Mouse (Mus musculus): ENCODE data around the gene Zfp174. TPM values are rescaled to one million over a fixed set of nuclear protein-coding genes. Genes with fewer than 3 reads are reported as not detected.
"Not testable (repeated sequence)": the region's sequence is repeated elsewhere in the genome, so short reads cannot be mapped to it uniquely, and the experiment has no call there.

Gene Zfp174
- polyA plus RNA-seq, 1 experiment from 2014 or later, result 1.4 TPM

- ATAC-seq (replicated peaks; ENCODE audit: low FRiP score), result no peak
- Histone ChIP-seq H3K4me2 (no peak overlapping the region), H3K36me3 (no peaks in the 10 kb centered on the region), H3K27me3 (no peaks in the 10 kb centered on the region), H3K4me1 (peaks cover 8% of the 10 kb centered on the region), H3K27ac (no peak overlapping the region), H3K9ac (no peak overlapping the region), H3K4me3 (replicated peaks) (no peak overlapping the region), H3K9me3 (replicated peaks) (no peaks in the 10 kb centered on the region)
- WGBS, result 85% methylated on average over 3 of the region's 3 CpGs
These were observed 1.3 kb downstream of the Zfp174 start for GRCm38 (mm10) chr16:3848416-3848815.

GRCm38 (mm10) chr16:3851301-3851700, 4.2 kb downstream of the Zfp174 start:
- not testable (repeated sequence) for H3K36me3 ChIP-seq; ATAC-seq (replicated peaks; ENCODE audit: low FRiP score); H3K9ac ChIP-seq; H3K27ac ChIP-seq; H3K9me3 ChIP-seq (replicated peaks); H3K27me3 ChIP-seq; H3K4me3 ChIP-seq (replicated peaks); H3K4me2 ChIP-seq
- peaks cover 17% of the 10 kb centered on the region for H3K4me1 ChIP-seq
- WGBS, result 85% methylated on average over 13 of the region's 13 CpGs

GRCm38 (mm10) chr16:3852586-3852985, 5.5 kb downstream of the Zfp174 start:
- no peaks in the 10 kb centered on the region for H3K9me3 ChIP-seq (replicated peaks)
- H3K36me3 ChIP-seq, result no peaks in the 10 kb centered on the region
- no peak overlapping the region for H3K27ac ChIP-seq
- ATAC-seq (replicated peaks; ENCODE audit: low FRiP score), result no peak
- H3K4me1 ChIP-seq, result peaks cover 15% of the 10 kb centered on the region
- no peak overlapping the region for H3K4me2 ChIP-seq
- WGBS, result 40% methylated on average over 12 of the region's 12 CpGs
- no peak overlapping the region for H3K4me3 ChIP-seq (replicated peaks)
- no peak overlapping the region for H3K9ac ChIP-seq
- no peaks in the 10 kb centered on the region for H3K27me3 ChIP-seq

DNA sequence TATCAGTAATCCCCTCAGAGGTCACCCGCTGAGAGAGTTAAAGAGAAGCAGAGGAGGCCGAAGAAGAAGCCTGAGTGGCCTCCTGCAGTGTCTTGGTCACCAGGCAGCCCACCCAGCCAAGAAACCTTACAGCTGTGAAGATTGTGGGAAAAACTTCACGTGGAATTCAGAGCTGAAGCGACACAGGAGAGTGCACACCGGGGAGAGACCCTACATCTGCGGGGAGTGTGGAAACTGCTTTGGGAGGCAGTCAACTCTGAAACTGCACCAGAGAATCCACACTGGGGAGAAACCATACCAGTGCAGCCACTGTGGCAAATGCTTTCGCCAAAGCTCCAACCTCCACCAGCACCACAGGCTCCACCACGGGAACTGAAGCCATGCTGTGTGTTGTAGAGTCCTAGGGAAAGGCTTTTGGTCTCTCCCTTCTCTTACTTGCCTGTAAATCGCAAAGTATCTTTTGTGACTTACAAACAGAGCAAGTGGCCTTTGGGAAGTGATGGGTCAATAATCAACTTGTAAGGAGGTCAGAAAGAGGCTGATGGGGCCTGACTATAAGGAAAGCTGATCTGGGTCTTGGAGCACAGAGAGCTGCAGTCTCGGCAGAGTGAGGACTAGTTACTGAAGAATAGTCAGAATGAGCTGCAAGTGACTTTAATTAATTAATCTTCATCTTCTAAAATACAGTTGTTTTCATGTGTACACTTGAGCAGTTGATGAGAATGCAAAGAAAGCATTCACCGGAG, 7.5 kb downstream of the Zfp174 start:
- no peak overlapping the region for H3K4me3 ChIP-seq (replicated peaks)
- peak; percentile 70 for ATAC-seq (replicated peaks; ENCODE audit: low FRiP score)
- 41% methylated on average over 11 of the region's 11 CpGs for WGBS
- H3K4me2 ChIP-seq, result 0 out of 2 replicates have a peak overlapping the region, but pooled peaks have one; percentile 14
- H3K4me1 ChIP-seq, result peaks cover 10% of the 10 kb centered on the region
- no peak overlapping the region for H3K9ac ChIP-seq
- no peaks in the 10 kb centered on the region for H3K27me3 ChIP-seq
- H3K27ac ChIP-seq, result peak overlapping the region; percentile 82
- no peaks in the 10 kb centered on the region for H3K9me3 ChIP-seq (replicated peaks)
- H3K36me3 ChIP-seq, result no peaks in the 10 kb centered on the region

- Histone ChIP-seq H3K9ac (no peak overlapping the region), H3K4me2 (no peak overlapping the region), H3K36me3 (peaks cover 8% of the 10 kb centered on the region), H3K27ac (no peak overlapping the region), H3K27me3 (no peaks in the 10 kb centered on the region), H3K4me3 (replicated peaks) (no peak overlapping the region), H3K4me1 (peaks cover 10% of the 10 kb centered on the region), H3K9me3 (replicated peaks) (no peaks in the 10 kb centered on the region)
- no peak for ATAC-seq (replicated peaks; ENCODE audit: low FRiP score)
- WGBS, result 86% methylated on average over 1 of the region's 1 CpGs
These were observed 8.7 kb downstream of the Zfp174 start for GRCm38 (mm10) chr16:3855776-3856175.

GRCm38 (mm10) chr16:3859254-3859653, 12.2 kb downstream of the Zfp174 start:
- no peak overlapping the region for H3K27ac ChIP-seq
- no peak for ATAC-seq (replicated peaks; ENCODE audit: low FRiP score)
- no peak overlapping the region for H3K4me3 ChIP-seq (replicated peaks)
- H3K4me1 ChIP-seq, result peaks cover 6% of the 10 kb centered on the region
- no peak overlapping the region for H3K9ac ChIP-seq
- H3K9me3 ChIP-seq (replicated peaks), result no peaks in the 10 kb centered on the region
- no peaks in the 10 kb centered on the region for H3K27me3 ChIP-seq
- H3K4me2 ChIP-seq, result no peak overlapping the region
- WGBS, result 90% methylated on average over 4 of the region's 4 CpGs
- peaks cover 28% of the 10 kb centered on the region for H3K36me3 ChIP-seq

DNA sequence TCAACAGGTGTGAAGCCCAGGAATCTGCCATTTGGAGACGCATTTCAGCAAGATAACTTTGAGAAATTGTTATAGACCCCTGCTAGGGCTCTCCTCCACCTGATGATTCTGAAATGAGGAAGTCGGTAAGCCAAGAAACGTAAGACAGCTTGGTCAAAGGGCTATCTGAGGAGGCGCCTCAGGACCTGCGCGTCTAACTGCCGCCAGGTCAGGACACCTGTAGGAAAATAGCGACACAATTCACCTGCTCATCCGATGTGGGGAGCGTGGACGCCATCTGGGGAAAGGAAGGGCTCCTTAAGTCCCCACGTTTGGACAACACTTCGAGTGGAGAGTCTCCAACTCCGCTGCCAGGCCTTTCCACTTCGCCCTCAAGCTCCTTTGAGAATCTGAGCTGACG, 24.7 kb downstream of the Zfp174 start:
- Histone ChIP-seq H3K4me3 (replicated peaks) (peak overlapping the region; percentile 68), H3K27ac (peak overlapping the region; percentile 75), H3K9ac (peak overlapping the region; percentile 61), H3K9me3 (replicated peaks) (no peaks in the 10 kb centered on the region), H3K4me2 (peak overlapping the region; percentile 90), H3K4me1 (peaks cover 20% of the 10 kb centered on the region), H3K27me3 (no peaks in the 10 kb centered on the region), H3K36me3 (peaks cover 21% of the 10 kb centered on the region)
- peak; percentile 31 for ATAC-seq (replicated peaks; ENCODE audit: low FRiP score)
- WGBS, result 2% methylated on average over 16 of the region's 16 CpGs

DNA sequence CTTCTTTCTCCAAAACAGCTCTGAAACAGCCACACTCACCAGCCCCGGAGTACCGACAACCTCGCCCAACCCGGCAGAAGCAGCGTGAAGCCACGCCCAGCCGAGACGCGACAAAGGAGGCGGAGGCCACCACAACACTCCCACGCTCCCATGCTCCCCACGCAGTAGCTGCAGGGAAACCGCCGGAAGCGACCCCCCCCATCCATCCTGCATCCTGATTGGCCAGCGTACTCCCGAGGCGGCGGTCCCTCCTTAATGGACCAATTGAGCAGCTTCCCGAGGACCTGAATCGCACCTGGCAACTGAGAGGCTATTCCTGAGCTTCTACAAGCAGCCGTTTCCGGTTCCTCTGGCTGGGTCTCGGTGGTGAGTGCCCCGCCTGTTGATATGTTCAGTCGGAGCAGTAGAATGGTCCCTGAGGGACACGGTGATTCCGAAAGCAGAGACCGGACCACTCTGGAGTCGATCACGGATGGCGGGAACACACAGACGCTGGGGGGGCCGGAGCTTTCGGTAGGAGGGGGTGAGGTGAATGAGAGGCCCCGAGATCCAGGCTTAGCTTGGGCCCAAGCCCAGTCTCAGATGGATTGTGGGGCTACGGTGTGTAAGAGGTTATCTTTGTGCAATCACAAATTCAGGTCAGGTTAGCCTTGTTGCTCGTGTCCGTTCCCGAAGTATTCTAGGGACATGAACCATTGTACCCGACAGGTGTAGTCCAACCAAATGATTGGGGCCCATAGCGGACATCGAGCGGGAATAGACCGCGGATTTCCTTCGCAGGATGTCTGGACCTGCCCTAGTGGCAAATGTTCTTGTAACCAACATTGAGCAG, 25.4 kb downstream of the Zfp174 start, which contains the start of gene Naa60:
TSS of gene Naa60 (plus strand) at position 160 of the 832 bp plus-strand sequence.
- Histone ChIP-seq H3K36me3 (peaks cover 15% of the 10 kb centered on the region), H3K4me3 (replicated peaks) (peak within 1 kb of the TSS; percentile 68), H3K9me3 (replicated peaks) (no peaks in the 10 kb centered on the region), H3K9ac (peak within 1 kb of the TSS; percentile 61), H3K4me2 (peak within 1 kb of the TSS; percentile 90), H3K4me1 (peaks cover 20% of the 10 kb centered on the region), H3K27ac (peak within 1 kb of the TSS; percentile 75), H3K27me3 (no peaks in the 10 kb centered on the region)
- WGBS, result 3% methylated on average over 47 of the region's 47 CpGs
- ATAC-seq (replicated peaks; ENCODE audit: low FRiP score), result peak; percentile 98

DNA sequence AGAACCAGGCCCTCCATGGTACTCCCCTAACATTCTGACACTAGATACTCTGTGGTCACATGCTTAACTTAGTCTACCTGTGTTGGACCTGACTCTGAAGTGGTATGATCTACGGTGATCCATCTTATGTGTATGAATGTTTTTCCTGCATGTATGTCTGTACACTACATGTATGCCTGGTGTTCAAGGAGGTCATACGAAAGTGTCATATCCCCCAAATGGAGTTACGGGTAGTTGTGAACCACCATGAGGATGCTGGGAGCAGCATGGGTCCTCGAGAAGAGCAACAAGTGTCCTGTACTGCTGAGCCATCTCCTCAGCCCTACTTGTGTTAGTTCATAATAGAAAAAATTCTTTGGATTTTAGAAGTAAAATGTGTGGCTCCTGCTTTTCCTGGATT, 29.3 kb downstream of the Zfp174 start:
- Histone ChIP-seq H3K4me3 (replicated peaks) (no peak overlapping the region), H3K4me1 (peaks cover 16% of the 10 kb centered on the region), H3K36me3 (peaks cover 13% of the 10 kb centered on the region), H3K9me3 (replicated peaks) (no peaks in the 10 kb centered on the region), H3K27me3 (no peaks in the 10 kb centered on the region), H3K4me2 (no peak overlapping the region), H3K27ac (no peak overlapping the region), H3K9ac (no peak overlapping the region)
- no peak for ATAC-seq (replicated peaks; ENCODE audit: low FRiP score)
- 95% methylated on average over 4 of the region's 4 CpGs for WGBS

DNA sequence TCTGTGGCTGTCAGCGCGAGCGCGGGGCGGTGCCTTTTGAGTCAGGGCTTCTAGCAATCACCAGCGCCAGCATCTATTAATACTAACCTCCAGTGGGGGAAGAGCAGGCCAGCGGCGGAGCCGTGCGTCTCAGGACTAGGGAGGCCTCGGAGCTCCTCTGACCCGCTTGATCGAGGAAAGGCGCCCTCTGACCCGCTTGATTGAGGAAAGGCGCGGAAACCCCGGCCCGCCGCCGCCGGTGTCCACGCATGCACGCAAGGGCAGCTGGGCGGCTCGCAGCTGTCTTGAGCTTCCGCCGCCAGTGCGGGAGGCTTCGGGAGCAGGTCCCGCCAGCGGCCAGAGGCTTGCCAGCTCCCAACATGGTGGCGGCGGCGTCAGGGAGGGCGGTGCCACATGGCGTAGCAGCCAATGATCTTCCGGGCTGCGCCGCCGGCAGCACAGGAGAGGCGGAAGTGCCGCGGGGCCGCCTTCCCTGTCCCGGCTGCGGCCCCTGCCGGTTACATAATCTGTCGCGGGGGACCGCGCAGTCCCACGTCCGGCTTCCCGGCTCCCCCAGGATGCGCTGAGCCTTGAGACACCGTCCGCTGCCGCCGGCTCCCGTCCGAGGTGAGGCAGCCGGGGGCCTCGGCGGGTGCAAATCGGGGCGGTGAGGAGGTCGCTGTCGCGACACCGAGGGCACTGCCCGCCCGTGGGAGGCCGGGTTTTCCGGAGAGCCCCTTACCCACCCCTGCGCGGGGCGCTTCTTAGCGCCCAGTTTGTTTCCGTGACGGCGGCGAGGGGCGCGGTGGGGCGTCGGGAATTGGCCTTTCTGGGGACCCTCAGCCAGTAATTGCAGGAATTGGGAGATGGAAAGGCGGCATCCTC, 37.4 kb downstream of the Zfp174 start, which contains the start of the genes Zfp597 and Gm20695:
TSS of gene Zfp597 (minus strand) at position 361 of the 864 bp plus-strand sequence.
TSS of gene Gm20695 (plus strand) at position 448 of the 864 bp plus-strand sequence.
- Histone ChIP-seq H3K4me1 (peaks cover 12% of the 10 kb centered on the region), H3K9me3 (replicated peaks) (no peaks in the 10 kb centered on the region), H3K27me3 (no peaks in the 10 kb centered on the region), H3K4me3 (replicated peaks) (peak within 1 kb of the TSS; percentile 89), H3K9ac (peak within 1 kb of the TSS; percentile 86), H3K27ac (peak within 1 kb of the TSS; percentile 97), H3K36me3 (peaks cover 11% of the 10 kb centered on the region), H3K4me2 (peak within 1 kb of the TSS; percentile 68)
- under 1% methylated on average over 87 of the region's 88 CpGs for WGBS
- ATAC-seq (replicated peaks; ENCODE audit: low FRiP score), result peak; percentile 99

DNA sequence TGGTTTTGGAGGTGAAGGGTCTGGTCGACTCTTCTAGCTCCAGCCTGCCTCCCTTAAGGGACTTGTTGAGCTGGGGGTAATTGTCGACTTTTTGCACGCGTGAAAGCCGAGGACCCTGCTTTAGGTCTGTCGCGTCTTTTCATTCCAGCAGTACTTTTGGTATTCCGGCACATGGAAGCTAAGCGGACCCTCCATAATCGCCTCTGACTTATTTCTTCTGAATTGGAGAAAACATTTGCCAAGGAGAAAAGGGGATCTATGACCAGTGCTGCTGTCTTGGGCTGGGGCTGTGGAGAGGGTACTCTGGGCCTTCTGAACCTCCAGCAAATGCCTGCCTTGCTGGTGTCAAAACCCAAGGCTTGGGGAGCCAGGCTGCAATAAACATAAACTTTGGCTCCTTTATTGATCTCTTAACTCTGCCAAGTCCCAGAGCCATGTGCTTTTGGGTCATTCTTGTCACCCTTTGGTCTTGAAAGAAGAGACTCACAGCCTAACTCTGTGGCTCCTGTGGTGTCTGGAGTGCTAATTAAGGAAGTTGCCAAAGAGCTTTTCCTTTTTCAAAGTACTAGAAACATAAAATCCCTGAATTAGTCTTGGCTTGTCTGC, 38.1 kb downstream of the Zfp174 start:
- H3K4me1 ChIP-seq, result peaks cover 12% of the 10 kb centered on the region
- no peaks in the 10 kb centered on the region for H3K27me3 ChIP-seq
- no peak; the same call in 1 of the 2 replicates for ATAC-seq (replicated peaks; ENCODE audit: low FRiP score)
- H3K4me3 ChIP-seq (replicated peaks), result peak overlapping the region; percentile 89
- H3K36me3 ChIP-seq, result peaks cover 8% of the 10 kb centered on the region; the same call in 1 of the 2 replicates
- peak overlapping the region; percentile 86 for H3K9ac ChIP-seq
- peak overlapping the region; percentile 97 for H3K27ac ChIP-seq
- WGBS, result 4% methylated on average over 10 of the region's 10 CpGs
- peak overlapping the region; percentile 68 for H3K4me2 ChIP-seq
- H3K9me3 ChIP-seq (replicated peaks), result no peaks in the 10 kb centered on the region
